Mouse (Mus musculus): ENCODE measurements at regions not wholly inside any gene's neighbourhood (a gene's known extent, or its start where the extent isn't known, plus 50 kb on each side); places are given as distances from the start of the nearest gene placed in this dataset.

DNA sequence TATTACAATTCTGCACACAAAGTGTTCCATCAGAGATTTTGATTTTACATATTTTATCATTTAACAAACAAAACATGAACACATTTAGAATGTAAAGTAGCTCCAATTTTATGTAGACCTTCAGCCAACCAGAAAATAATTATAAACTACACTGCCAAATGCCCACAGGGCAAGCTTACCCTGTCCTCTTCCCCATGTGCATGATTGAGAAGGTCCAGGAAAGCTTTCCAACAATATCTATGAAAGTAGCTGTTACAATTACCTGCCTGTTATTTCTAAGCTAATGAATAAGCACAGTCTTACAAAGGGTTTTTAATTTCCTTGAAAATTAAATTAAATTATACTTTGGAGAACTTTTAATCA, 996.6 kb downstream of the A830018L16Rik start:
- TF ChIP-seq CTCF (IDR thresholded peaks at IDR 0.05; ENCODE audit: borderline replicate concordance, extremely low read depth, insufficient read depth, insufficient read length) (no peak), POLR2A (IDR thresholded peaks at IDR 0.05; ENCODE audit: borderline replicate concordance, extremely low read depth, insufficient read depth, insufficient read length, poor library complexity, severe bottlenecking) (no peak)
